Mouse (Mus musculus) spleen, adult 10 weeks (tissue): ENCODE measurements around the gene Gm20388. TPM values are rescaled to one million over a fixed set of nuclear protein-coding genes. Genes with fewer than 3 reads are reported as not detected.

ENCODE experiments used
- polyA plus RNA-seq: library from polyadenylated mRNA; stranded (reverse); fragments of 350-450 nt; fragmentation: Illumina TruSeq; extraction: RNeasy Lipid Tissue Mini Kit (QIAGEN cat#74804); gene quantifications from one replicate; pipeline ENCODE4 v1.2.3, GENCODE M21; 2015; ENCODE audit warnings: low replicate concordance; ENCODE audit not compliant: insufficient read depth

Gene Gm20388
- polyA plus RNA-seq, 1 experiment from 2014 or later, result 14.7 TPM

GRCm38 (mm10) chr8:123477737-123478258, 3567.2 kb downstream of the Gm20388 start, which contains the start of gene Afg3l1:
TSS of gene Afg3l1 (plus strand) at chr8:123477903.

GRCm38 (mm10) chr8:123514781-123515539, 3604.3 kb downstream of the Gm20388 start, which contains the start of gene Dbndd1:
TSS of gene Dbndd1 (minus strand) at chr8:123515463.

GRCm38 (mm10) chr8:123518667-123519066, 3608.0 kb downstream of the Gm20388 start, which contains the start of gene Gas8:
TSS of gene Gas8 (plus strand) at chr8:123518834.

GRCm38 (mm10) chr8:123653308-123653993, 3742.8 kb downstream of the Gm20388 start, which contains the start of gene Rhou:
TSS of gene Rhou (plus strand) at chr8:123653929.

GRCm38 (mm10) chr8:123805718-123806373, 3895.2 kb downstream of the Gm20388 start, which contains the start of gene Rab4a:
TSS of gene Rab4a (plus strand) at chr8:123805985.

GRCm38 (mm10) chr8:123859648-123860259, 3949.1 kb downstream of the Gm20388 start, which contains the start of gene Ccsap:
TSS of gene Ccsap (minus strand) at chr8:123860209.

GRCm38 (mm10) chr8:123894502-123895097, 3984.0 kb downstream of the Gm20388 start, which contains the start of gene Acta1:
TSS of gene Acta1 (minus strand) at chr8:123894751.

GRCm38 (mm10) chr8:123948942-123949685, 4038.5 kb downstream of the Gm20388 start, which contains the start of gene Nup133:
TSS of gene Nup133 (minus strand) at chr8:123949265.

GRCm38 (mm10) chr8:123982826-123983400, 4072.3 kb downstream of the Gm20388 start, which contains the start of gene Abcb10:
TSS of gene Abcb10 (minus strand) at chr8:123983122.

GRCm38 (mm10) chr8:124021237-124022227, 4110.9 kb downstream of the Gm20388 start, which contains the start of the genes Taf5l and Urb2:
TSS of gene Taf5l (minus strand) at chr8:124021397.
TSS of gene Urb2 (plus strand) at chr8:124021508.

GRCm38 (mm10) chr8:124231176-124231484, 4320.5 kb downstream of the Gm20388 start, which contains the start of gene Galnt2:
TSS of gene Galnt2 (plus strand) at chr8:124231391.

Other genes starting within 250 kb of the Gm20388 start
- 1.4 TPM for gene Wfdc1, start 244.5 kb upstream of the Gm20388 start, polyA plus RNA-seq
- gene Atp2c2, start 210.8 kb upstream of the Gm20388 start, polyA plus RNA-seq, result not detected
- 4.4 TPM for gene Tldc1, start 132.4 kb upstream of the Gm20388 start, polyA plus RNA-seq
- 125 TPM for gene Cotl1, start 70.3 kb upstream of the Gm20388 start, polyA plus RNA-seq
- 1.6 TPM for gene Klhl36, start 48.6 kb upstream of the Gm20388 start, polyA plus RNA-seq
- 83.1 TPM for gene Usp10, start 481 bp upstream of the Gm20388 start, polyA plus RNA-seq
- gene Crispld2, start 81.6 kb downstream of the Gm20388 start, polyA plus RNA-seq, result 4.5 TPM
- gene Zdhhc7, start 190.6 kb downstream of the Gm20388 start, polyA plus RNA-seq, result 16.2 TPM
- 16.8 TPM for gene 6430548M08Rik, start 203.3 kb downstream of the Gm20388 start, polyA plus RNA-seq